Mouse (Mus musculus) lung, adult 18-20 months (tissue): Measurements from ENCODE around the gene Zfp423.

Source experiments
- DNase-seq, 2 experiments: peaks; one replicate each; pipeline ENCODE4 v3.0.0; 2022; ENCODE audit warnings: mixed read lengths in 2 of 2

Zfp423 gene

GRCm38 (mm10) chr8:87835411-87835821 is 124.0 kb downstream of the Zfp423 start:
- no peak for DNase-seq

GRCm38 (mm10) chr8:87834656-87835055 is 124.7 kb downstream of the Zfp423 start:
- no peak for DNase-seq

GRCm38 (mm10) chr8:87833841-87834620 is 125.4 kb downstream of the Zfp423 start:
- DNase-seq: peak; percentile 15 to 42

GRCm38 (mm10) chr8:87833339-87833738 is 126.1 kb downstream of the Zfp423 start:
- DNase-seq: no peak

GRCm38 (mm10) chr8:87832381-87833325 is 126.7 kb downstream of the Zfp423 start:
- no peak for DNase-seq

GRCm38 (mm10) chr8:87831567-87831966 is 127.8 kb downstream of the Zfp423 start:
- DNase-seq: no peak

- no peak for DNase-seq
Measured at GRCm38 (mm10) chr8:87831116-87831515, 128.3 kb downstream of the Zfp423 start.

- DNase-seq: no peak
Measured at GRCm38 (mm10) chr8:87830200-87830599, 129.2 kb downstream of the Zfp423 start.

- no peak for DNase-seq
Measured at GRCm38 (mm10) chr8:87826013-87826660, 133.3 kb downstream of the Zfp423 start.

- no peak for DNase-seq
Measured at GRCm38 (mm10) chr8:87823172-87823571, 136.2 kb downstream of the Zfp423 start.

- no peak for DNase-seq
Measured at GRCm38 (mm10) chr8:87822690-87823089, 136.7 kb downstream of the Zfp423 start.

- no peak for DNase-seq
Measured at GRCm38 (mm10) chr8:87822175-87822574, 137.2 kb downstream of the Zfp423 start.

GRCm38 (mm10) chr8:87821655-87822054 is 137.7 kb downstream of the Zfp423 start:
- no peak for DNase-seq

- no peak for DNase-seq
Measured at GRCm38 (mm10) chr8:87819263-87819662, 140.1 kb downstream of the Zfp423 start.

- DNase-seq: no peak
Measured at GRCm38 (mm10) chr8:87818506-87818905, 140.9 kb downstream of the Zfp423 start.

GRCm38 (mm10) chr8:87816141-87816540 is 143.3 kb downstream of the Zfp423 start:
- DNase-seq: no peak

GRCm38 (mm10) chr8:87812661-87813060 is 146.7 kb downstream of the Zfp423 start:
- DNase-seq: no peak

GRCm38 (mm10) chr8:87812069-87812449 is 147.3 kb downstream of the Zfp423 start:
- DNase-seq: no peak

- DNase-seq: no peak
Measured at GRCm38 (mm10) chr8:87811399-87812068, 147.9 kb downstream of the Zfp423 start.

- DNase-seq: no peak
Measured at GRCm38 (mm10) chr8:87810771-87811170, 148.6 kb downstream of the Zfp423 start.

GRCm38 (mm10) chr8:87804327-87804900 is 155.0 kb downstream of the Zfp423 start:
- DNase-seq: peak; percentile 22 to 33

- no peak for DNase-seq
Measured at GRCm38 (mm10) chr8:87803437-87803836, 156.0 kb downstream of the Zfp423 start.
